Mouse (Mus musculus) stomach, postnatal 0 days (tissue): ENCODE data around the gene Slc3a2.

ENCODE experiments used
- CTCF ChIP-seq: IDR thresholded peaks from 2 replicates; pipeline ENCODE4 v1.5.1; 2016; ENCODE audit warnings: antibody characterized with exemption, low read depth, mild to moderate bottlenecking, moderate library complexity
- EP300 ChIP-seq: optimal IDR thresholded peaks from 2 replicates; pipeline ENCODE3; 2016; ENCODE audit warnings: antibody characterized with exemption

GRCm38 (mm10) chr19:8661821-8662307, 61.3 kb downstream of the Slc3a2 start:
- TF ChIP-seq EP300, result no peak
- no peak for TF ChIP-seq CTCF
